Mouse (Mus musculus) liver, embryonic 14.5 days (tissue): ENCODE measurements at regions not wholly inside any gene's neighbourhood (a gene's known extent, or its start where the extent isn't known, plus 50 kb on each side); places are given as distances from the start of the nearest gene placed in this dataset.

Experiments used
- CTCF ChIP-seq: IDR thresholded peaks from 2 replicates; pipeline ENCODE4 v1.5.1; 2016; ENCODE audit warnings: antibody characterized with exemption, low read depth, control low read depth
- EP300 ChIP-seq: IDR thresholded peaks from 2 replicates; pipeline ENCODE4 v1.6.1; 2016; ENCODE audit warnings: antibody characterized with exemption, low read depth

DNA sequence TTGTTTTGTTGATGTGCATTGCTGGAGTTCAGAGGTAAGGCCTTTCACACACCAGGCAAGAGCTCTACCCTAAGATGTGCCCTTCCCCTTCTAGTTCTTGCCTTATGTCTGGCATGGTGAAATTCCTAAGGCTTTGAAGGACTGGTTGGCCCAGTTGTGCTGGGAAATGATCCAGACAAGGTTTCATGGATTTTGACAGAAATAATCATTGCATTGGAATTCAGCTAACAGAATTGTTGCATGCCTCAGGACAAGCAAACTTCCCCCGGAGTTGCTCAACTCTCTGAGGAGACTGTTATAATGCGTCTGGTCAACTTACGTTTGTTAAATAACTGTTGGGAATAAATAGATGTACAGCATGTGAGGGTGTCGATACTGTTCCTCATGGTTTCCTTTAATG is 80.6 kb upstream of the 1700016C15Rik start:
- TF ChIP-seq CTCF (no peak), EP300 (no peak)
